Mouse (Mus musculus): ENCODE data around the gene Tmem104.

DNA sequence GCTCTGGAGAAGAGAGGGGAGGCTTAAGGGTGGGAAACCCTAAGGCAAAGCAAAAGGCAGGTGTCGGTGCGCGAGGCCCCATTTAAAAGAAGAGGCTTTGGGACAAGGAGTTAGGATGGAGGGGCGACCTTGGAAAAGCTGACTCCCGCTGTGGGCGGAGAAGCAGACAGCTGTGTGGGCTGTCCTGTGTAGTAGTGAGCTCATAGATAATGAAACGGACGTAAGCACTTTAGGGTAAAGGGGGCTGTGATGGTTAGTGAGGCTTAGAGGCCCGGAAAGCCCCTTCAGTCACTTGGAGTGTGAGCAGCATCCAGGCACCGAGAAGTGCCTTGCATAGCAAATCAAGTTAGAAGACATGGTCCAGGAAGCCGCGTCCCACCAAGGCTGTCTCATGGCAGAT lies 406 bp downstream of the Tmem104 start, which contains the start of gene Nat9:
- TF ChIP-seq CTCF (IDR thresholded peaks at IDR 0.05; ENCODE audit: insufficient read depth, low read depth, low read length) (no peak), POLR2A (IDR thresholded peaks at IDR 0.05; ENCODE audit: insufficient read depth, low read depth, low read length) (no peak)
